Comparison of ENCODE assay signal across 16 mouse cellular contexts in genomic region chr4:18788398-18788797, GRCm38 (mm10).
A peak's percentile ranks its signal among the peaks of the same experiment; 100 is the strongest.
DNase-seq lines count a peak whose midpoint lies in the region; ATAC-seq and TF ChIP-seq lines count a peak whose summit lies in the region.
"Had no signal": no experiment of that assay in that cellular context is flagged by ENCODE, and none has a peak within 500 bp of the region (broad histone marks: within the 10 kb centered on the region; RNA-seq: fewer than 3 reads in every experiment).

No protein-coding gene starts in this region.

- no peaks in the 10 kb centered on the region for H3K27me3 ChIP-seq in intestine, embryonic 14.5 days (replicated peaks; ENCODE audit: control insufficient read depth, insufficient read depth, low read length)
- H3K27me3 ChIP-seq in intestine, postnatal 0 days (replicated peaks; ENCODE audit: control insufficient read depth, insufficient read depth, low read length), result no peaks in the 10 kb centered on the region
- no peaks in the 10 kb centered on the region for H3K27me3 ChIP-seq in embryonic facial prominence, embryonic 11.5 days (ENCODE audit: control insufficient read depth, insufficient read depth, low read length)
- H3K27me3 ChIP-seq in limb, embryonic 15.5 days, result no peaks in the 10 kb centered on the region
- H3K27me3 ChIP-seq: embryonic facial prominence, embryonic 15.5 days; liver, embryonic 15.5 days had no signal

- H3K9ac ChIP-seq in intestine, embryonic 14.5 days (ENCODE audit: low read length), result no peak overlapping the region
- H3K9ac ChIP-seq in intestine, postnatal 0 days (ENCODE audit: low read depth, low read length), result no peak overlapping the region
- H3K9ac ChIP-seq in embryonic facial prominence, embryonic 11.5 days (replicated peaks; ENCODE audit: low read length), result no peak overlapping the region
- no peak overlapping the region for H3K9ac ChIP-seq in limb, embryonic 15.5 days
- H3K9ac ChIP-seq: embryonic facial prominence, embryonic 15.5 days; forebrain, postnatal 0 days; liver, embryonic 15.5 days had no signal

- no peak overlapping the region for H3K4me3 ChIP-seq in intestine, embryonic 14.5 days (ENCODE audit: low read depth, low read length)
- H3K4me3 ChIP-seq in intestine, postnatal 0 days (ENCODE audit: low read depth, low read length), result no peak overlapping the region
- no peak overlapping the region for H3K4me3 ChIP-seq in embryonic facial prominence, embryonic 11.5 days (ENCODE audit: low read depth, low read length)
- H3K4me3 ChIP-seq in limb, embryonic 15.5 days, result no peak overlapping the region
- H3K4me3 ChIP-seq: embryonic facial prominence, embryonic 15.5 days; heart, adult 2 months; liver, embryonic 15.5 days had no signal

- no peak overlapping the region for H3K4me2 ChIP-seq in intestine, embryonic 14.5 days (ENCODE audit: low read length)
- H3K4me2 ChIP-seq in intestine, postnatal 0 days (replicated peaks; ENCODE audit: low read depth), result no peak overlapping the region
- no peak overlapping the region for H3K4me2 ChIP-seq in embryonic facial prominence, embryonic 11.5 days (ENCODE audit: low read depth, low read length)
- no peak overlapping the region for H3K4me2 ChIP-seq in limb, embryonic 15.5 days
- H3K4me2 ChIP-seq: embryonic facial prominence, embryonic 15.5 days; liver, embryonic 15.5 days had no signal

- no peaks in the 10 kb centered on the region for H3K36me3 ChIP-seq in intestine, embryonic 14.5 days (ENCODE audit: control insufficient read depth, insufficient read depth, low read length)
- H3K36me3 ChIP-seq in intestine, postnatal 0 days (ENCODE audit: control insufficient read depth, insufficient read depth), result no peaks in the 10 kb centered on the region
- no peaks in the 10 kb centered on the region for H3K36me3 ChIP-seq in embryonic facial prominence, embryonic 11.5 days (replicated peaks; ENCODE audit: control insufficient read depth, insufficient read depth, low read depth, low read length)
- no peaks in the 10 kb centered on the region for H3K36me3 ChIP-seq in limb, embryonic 15.5 days
- H3K36me3 ChIP-seq: embryonic facial prominence, embryonic 15.5 days; liver, embryonic 15.5 days had no signal

- no peak overlapping the region for H3K27ac ChIP-seq in intestine, embryonic 14.5 days (ENCODE audit: low read depth)
- H3K27ac ChIP-seq in intestine, postnatal 0 days (ENCODE audit: low read depth, low read length), result no peak overlapping the region
- no peak overlapping the region for H3K27ac ChIP-seq in embryonic facial prominence, embryonic 11.5 days (replicated peaks; ENCODE audit: low read depth, low read length)
- H3K27ac ChIP-seq in limb, embryonic 15.5 days, result no peak overlapping the region
- H3K27ac ChIP-seq: embryonic facial prominence, embryonic 15.5 days; heart, adult 2 months; liver, embryonic 15.5 days had no signal

- no peak for TF ChIP-seq CTCF in intestine, postnatal 0 days (IDR thresholded peaks at IDR 0.05; ENCODE audit: low read depth)

- no peaks in the 10 kb centered on the region for H3K9me3 ChIP-seq in intestine, embryonic 14.5 days (ENCODE audit: control insufficient read depth, low read length)
- H3K9me3 ChIP-seq in intestine, postnatal 0 days (ENCODE audit: control insufficient read depth), result no peaks in the 10 kb centered on the region
- no peaks in the 10 kb centered on the region for H3K9me3 ChIP-seq in embryonic facial prominence, embryonic 11.5 days (replicated peaks; ENCODE audit: control insufficient read depth, low read length)
- H3K9me3 ChIP-seq in limb, embryonic 15.5 days, result no peaks in the 10 kb centered on the region
- H3K9me3 ChIP-seq: embryonic facial prominence, embryonic 15.5 days; liver, embryonic 15.5 days had no signal

- ATAC-seq in intestine, embryonic 14.5 days (replicated peaks; ENCODE audit: low FRiP score, low TSS enrichment, low read depth), result peak; percentile 53; the same call in 1 of the 2 replicates
- no peak for ATAC-seq in intestine, postnatal 0 days
- ATAC-seq in embryonic facial prominence, embryonic 11.5 days (replicated peaks; ENCODE audit: insufficient number of reproducible peaks, low FRiP score, low TSS enrichment, low read depth), result 0 out of 2 replicates have a peak, but pooled peaks have one; percentile 56
- peak; percentile 65; the same call in 1 of the 2 replicates for ATAC-seq in limb, embryonic 15.5 days (ENCODE audit: insufficient number of reproducible peaks, low FRiP score, low TSS enrichment, low read depth)
- ATAC-seq: forebrain, postnatal 0 days; lung, postnatal 0 days had no signal

- no peak for DNase-seq in intestine, embryonic 14.5 days (ENCODE audit: low spot score)
- peak; percentile 35 for DNase-seq in embryo, embryonic 10.5 days (ENCODE audit: low spot score)
- DNase-seq in embryonic facial prominence, embryonic 11.5 days (ENCODE audit: low spot score), result peak; percentile 47
- DNase-seq in cerebellum, adult 11-12 months, result no peak
- DNase-seq in cerebellum, postnatal 14 days, result no peak
- DNase-seq: adrenal gland, adult 2 months; forebrain, postnatal 0 days; heart, adult 2 months; heart, postnatal 4 days; retina, postnatal 1 day; thymus, postnatal 14 days had no signal

- no peaks in the 10 kb centered on the region for H3K4me1 ChIP-seq in intestine, embryonic 14.5 days (replicated peaks; ENCODE audit: control insufficient read depth, insufficient read depth, low read length)
- no peaks in the 10 kb centered on the region for H3K4me1 ChIP-seq in intestine, postnatal 0 days (replicated peaks; ENCODE audit: control insufficient read depth, insufficient read depth, low read length)
- H3K4me1 ChIP-seq in embryonic facial prominence, embryonic 11.5 days (ENCODE audit: control insufficient read depth, insufficient read depth, low read length), result no peaks in the 10 kb centered on the region
- no peaks in the 10 kb centered on the region for H3K4me1 ChIP-seq in limb, embryonic 15.5 days
- H3K4me1 ChIP-seq: embryonic facial prominence, embryonic 15.5 days; liver, embryonic 15.5 days had no signal

Comparison
In these comparisons a context has a peak if more than half of its experiments do, and no peak if none do; other contexts are left out.
1. DNase-seq: peak in embryo, embryonic 10.5 days (single experiment) and embryonic facial prominence, embryonic 11.5 days (single experiment); none in intestine, embryonic 14.5 days (single experiment), cerebellum, adult 11-12 months (single experiment) and cerebellum, postnatal 14 days (0 of 2).